ENCODE assay signal across 24 mouse cellular contexts in the genomic region with DNA sequence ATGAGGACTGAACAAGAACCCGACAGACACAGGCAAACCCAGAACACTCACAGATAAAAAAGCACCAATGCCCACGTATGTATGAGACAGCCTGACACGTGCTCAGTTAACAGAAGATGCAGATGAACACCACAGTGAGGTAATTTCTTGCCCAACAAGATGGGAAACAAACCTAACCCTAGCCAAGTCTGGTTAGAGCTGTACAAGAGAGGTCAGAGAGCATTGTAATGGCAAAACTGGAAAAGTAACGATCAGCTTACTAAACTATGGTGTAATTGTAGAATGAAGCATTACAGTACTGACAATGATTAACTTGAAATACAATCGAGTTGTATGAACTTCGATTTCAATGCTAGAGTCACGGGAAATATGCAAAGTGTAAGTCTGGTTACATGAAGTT. TPM values are rescaled to one million over a fixed set of nuclear protein-coding genes. Genes with fewer than 3 reads are reported as not detected.
A peak's percentile ranks its signal among the peaks of the same experiment; 100 is the strongest.
DNase-seq lines count a peak whose midpoint lies in the region; ATAC-seq and TF ChIP-seq lines count a peak whose summit lies in the region.
"Had no signal": no experiment of that assay in that cellular context is flagged by ENCODE, and none has a peak within 500 bp of the region (broad histone marks: within the 10 kb centered on the region; RNA-seq: fewer than 3 reads in every experiment).

No protein-coding gene starts in this region.

- TF ChIP-seq POLR2A in kidney, adult 2 months (IDR thresholded peaks at IDR 0.05; ENCODE audit: low read depth, low read length), result no peak

- H3K9ac ChIP-seq in kidney, embryonic 16.5 days (replicated peaks; ENCODE audit: low read length), result no peak overlapping the region
- H3K9ac ChIP-seq in kidney, embryonic 14.5 days (ENCODE audit: low read depth, low read length), result no peak overlapping the region
- H3K9ac ChIP-seq in liver, embryonic 16.5 days (ENCODE audit: low read depth, low read length), result no peak overlapping the region
- no peak overlapping the region for H3K9ac ChIP-seq in liver, embryonic 12.5 days
- H3K9ac ChIP-seq: embryonic facial prominence, embryonic 12.5 days; forebrain, embryonic 13.5 days had no signal

- peaks cover 9% of the 10 kb centered on the region; the same call in 1 of the 2 replicates for H3K4me1 ChIP-seq in kidney, adult 2 months (ENCODE audit: control insufficient read depth, insufficient read depth, low read length)
- no peaks in the 10 kb centered on the region for H3K4me1 ChIP-seq in kidney, embryonic 16.5 days (ENCODE audit: insufficient read depth, low read length)
- H3K4me1 ChIP-seq in kidney, embryonic 14.5 days (ENCODE audit: control insufficient read depth, insufficient read depth, low read length), result no peaks in the 10 kb centered on the region
- no peaks in the 10 kb centered on the region for H3K4me1 ChIP-seq in liver, embryonic 16.5 days (ENCODE audit: control insufficient read depth, low read depth, low read length)
- no peaks in the 10 kb centered on the region for H3K4me1 ChIP-seq in liver, embryonic 12.5 days
- H3K4me1 ChIP-seq: embryonic facial prominence, embryonic 10.5 days; embryonic facial prominence, embryonic 12.5 days had no signal

- 54% methylated on average over 7 of the region's 7 CpGs for WGBS in kidney, adult 2 months
- 76% methylated on average over 7 of the region's 7 CpGs for WGBS in kidney, embryonic 16.5 days
- 87% methylated on average over 7 of the region's 7 CpGs for WGBS in kidney, embryonic 14.5 days
- WGBS in liver, embryonic 16.5 days (ENCODE audit: insufficient replicate concordance), result 56% methylated on average over 7 of the region's 7 CpGs
- WGBS in liver, embryonic 12.5 days (ENCODE audit: insufficient replicate concordance), result 69% methylated on average over 7 of the region's 7 CpGs

- H3K4me2 ChIP-seq in kidney, embryonic 16.5 days (replicated peaks; ENCODE audit: low read depth, low read length), result no peak overlapping the region
- no peak overlapping the region for H3K4me2 ChIP-seq in kidney, embryonic 14.5 days (replicated peaks; ENCODE audit: low read depth, low read length)
- no peak overlapping the region for H3K4me2 ChIP-seq in liver, embryonic 16.5 days (ENCODE audit: low read depth, low read length)
- H3K4me2 ChIP-seq in liver, embryonic 12.5 days, result no peak overlapping the region
- H3K4me2 ChIP-seq: embryonic facial prominence, embryonic 12.5 days; forebrain, embryonic 13.5 days had no signal

- H3K9me3 ChIP-seq in kidney, embryonic 16.5 days (ENCODE audit: low read length), result no peaks in the 10 kb centered on the region
- H3K9me3 ChIP-seq in kidney, embryonic 14.5 days (ENCODE audit: control insufficient read depth, low read length), result no peaks in the 10 kb centered on the region
- H3K9me3 ChIP-seq in liver, embryonic 16.5 days (replicated peaks; ENCODE audit: control insufficient read depth, low read length), result no peaks in the 10 kb centered on the region
- no peaks in the 10 kb centered on the region for H3K9me3 ChIP-seq in liver, embryonic 12.5 days (replicated peaks)
- H3K9me3 ChIP-seq: embryonic facial prominence, embryonic 10.5 days; embryonic facial prominence, embryonic 12.5 days; forebrain, embryonic 13.5 days had no signal

- 0 out of 2 replicates have a peak, but pooled peaks have one; percentile 23 for ATAC-seq in kidney, embryonic 16.5 days (ENCODE audit: low FRiP score, low TSS enrichment)
- ATAC-seq in kidney, embryonic 14.5 days (ENCODE audit: low FRiP score, low TSS enrichment), result no peak
- 0 out of 2 replicates have a peak, but pooled peaks have one; percentile 11 for ATAC-seq in liver, embryonic 16.5 days (ENCODE audit: low read depth)
- no peak for ATAC-seq in liver, embryonic 12.5 days
- ATAC-seq: activated CD4-positive, CD25-positive, alpha-beta regulatory T cell, adult 4 months; CD4-positive, CD25-positive, alpha-beta regulatory T cell, adult 4 months; forebrain, embryonic 13.5 days; Patski had no signal

- intact Hi-C loops in heart, postnatal 10 days (cut with DNase I), result no loop called here

- H3K36me3 ChIP-seq in kidney, adult 2 months (ENCODE audit: control insufficient read depth, insufficient read depth, low read length), result no peaks in the 10 kb centered on the region
- no peaks in the 10 kb centered on the region for H3K36me3 ChIP-seq in kidney, embryonic 16.5 days (ENCODE audit: insufficient read depth, low read length)
- H3K36me3 ChIP-seq in kidney, embryonic 14.5 days (ENCODE audit: control insufficient read depth, insufficient read depth, low read length), result no peaks in the 10 kb centered on the region
- no peaks in the 10 kb centered on the region for H3K36me3 ChIP-seq in liver, embryonic 16.5 days (ENCODE audit: control insufficient read depth, insufficient read depth)
- H3K36me3 ChIP-seq in liver, embryonic 12.5 days, result no peaks in the 10 kb centered on the region
- H3K36me3 ChIP-seq: embryonic facial prominence, embryonic 10.5 days; embryonic facial prominence, embryonic 12.5 days; G1E had no signal

- H3K27me3 ChIP-seq in kidney, adult 2 months (replicated peaks; ENCODE audit: control insufficient read depth, insufficient read depth, low read length), result no peaks in the 10 kb centered on the region
- H3K27me3 ChIP-seq in kidney, embryonic 16.5 days (ENCODE audit: insufficient read depth, low read length), result no peaks in the 10 kb centered on the region
- no peaks in the 10 kb centered on the region for H3K27me3 ChIP-seq in kidney, embryonic 14.5 days (ENCODE audit: control insufficient read depth, insufficient read depth, low read length)
- no peaks in the 10 kb centered on the region for H3K27me3 ChIP-seq in liver, embryonic 16.5 days (ENCODE audit: control insufficient read depth, insufficient read depth, low read depth, low read length)
- no peaks in the 10 kb centered on the region for H3K27me3 ChIP-seq in liver, embryonic 12.5 days (replicated peaks)
- H3K27me3 ChIP-seq: CH12.LX; embryonic facial prominence, embryonic 12.5 days; forebrain, embryonic 13.5 days had no signal

- no peak overlapping the region for H3K27ac ChIP-seq in kidney, adult 2 months (ENCODE audit: insufficient read depth, low read depth, low read length)
- H3K27ac ChIP-seq in kidney, embryonic 16.5 days (ENCODE audit: low read length), result no peak overlapping the region
- no peak overlapping the region for H3K27ac ChIP-seq in kidney, embryonic 14.5 days (ENCODE audit: low read depth, low read length)
- no peak overlapping the region for H3K27ac ChIP-seq in liver, embryonic 16.5 days (ENCODE audit: low read length)
- no peak overlapping the region for H3K27ac ChIP-seq in liver, embryonic 12.5 days
- H3K27ac ChIP-seq: embryonic facial prominence, embryonic 10.5 days; embryonic facial prominence, embryonic 12.5 days; forebrain, embryonic 13.5 days had no signal

- no peak overlapping the region for H3K4me3 ChIP-seq in kidney, adult 2 months (ENCODE audit: insufficient read depth, low read depth, low read length)
- H3K4me3 ChIP-seq in kidney, embryonic 16.5 days (ENCODE audit: low read length), result no peak overlapping the region
- no peak overlapping the region for H3K4me3 ChIP-seq in kidney, embryonic 14.5 days (ENCODE audit: low read length)
- no peak overlapping the region for H3K4me3 ChIP-seq in liver, embryonic 16.5 days (ENCODE audit: low read depth, low read length)
- H3K4me3 ChIP-seq in liver, embryonic 12.5 days, result no peak overlapping the region
- H3K4me3 ChIP-seq: embryonic facial prominence, embryonic 10.5 days; embryonic facial prominence, embryonic 12.5 days; forebrain, embryonic 13.5 days had no signal

- peak; percentile 44 for DNase-seq in heart, adult 11 months
- DNase-seq in heart, postnatal 10 days, result no peak
- peak; percentile 66 for DNase-seq in kidney, adult 2 months
- no peak for DNase-seq in kidney, postnatal 14 days
- DNase-seq: adrenal gland, adult 8-10 months; adrenal gland, postnatal 14 days; adrenal gland, postnatal 36 days; B cell, adult 2 months; cerebellum, adult 11-12 months; cerebellum, adult 2 months; cerebellum, adult 9-10 months; cerebellum, postnatal 25 days had no signal

- no peak for TF ChIP-seq CTCF in kidney, adult 2 months (conservative IDR thresholded peaks at IDR 0.05; ENCODE audit: insufficient read depth, insufficient read length, low read depth, low read length)

RNA-seq across cellular contexts. Expression of a gene that starts 45.0 kb away (rescaled TPM):
- 1 to 10 TPM; 5.1 to 5.9 TPM for total RNA-seq in heart, postnatal 10 days (2021)
- 7.5 and 7.6 TPM in 2 replicates for polyA plus RNA-seq in kidney, adult 2 months (2012; rRNA removed)
- 2.0 and 2.8 TPM in 2 replicates for polyA plus RNA-seq in kidney, embryonic 16.5 days (2015; fragmentation: Nextera tagmentation; extraction: Ambion mirVana)
- 1.0 and 1.3 TPM in 2 replicates for polyA plus RNA-seq in kidney, embryonic 14.5 days (2014; fragmentation: Nextera tagmentation; extraction: Ambion mirVana)
- 0.33 and 0.37 TPM in 2 replicates for polyA plus RNA-seq in liver, embryonic 16.5 days (2015; fragmentation: Nextera tagmentation; extraction: Ambion mirVana)
- 0.57 and 0.60 TPM in 2 replicates for polyA plus RNA-seq in liver, embryonic 12.5 days (2016; fragmentation: Nextera tagmentation; extraction: Ambion mirVana)
- total RNA-seq: CH12.LX had no signal
- polyA plus RNA-seq: activated CD4-positive, CD25-positive, alpha-beta regulatory T cell, adult 4 months; CD4-positive, CD25-positive, alpha-beta regulatory T cell, adult 4 months; G1E; Patski had no signal

RNA-seq across cellular contexts. Expression of a gene that starts 58.1 kb away (rescaled TPM):
- 10 to 100 TPM; 16.3 to 22.1 TPM for total RNA-seq in heart, postnatal 10 days (2021)
- 14.6 and 18.8 TPM in 2 replicates for polyA plus RNA-seq in kidney, adult 2 months (2012; rRNA removed)
- 88.0 and 94.5 TPM in 2 replicates for polyA plus RNA-seq in kidney, embryonic 16.5 days (2015; fragmentation: Nextera tagmentation; extraction: Ambion mirVana)
- polyA plus RNA-seq in kidney, embryonic 14.5 days (2014; fragmentation: Nextera tagmentation; extraction: Ambion mirVana), result 83.5 and 102 TPM in 2 replicates
- 17.6 and 19.5 TPM in 2 replicates for polyA plus RNA-seq in liver, embryonic 16.5 days (2015; fragmentation: Nextera tagmentation; extraction: Ambion mirVana)
- polyA plus RNA-seq in liver, embryonic 12.5 days (2016; fragmentation: Nextera tagmentation; extraction: Ambion mirVana), result 45.0 and 46.5 TPM in 2 replicates

Comparison
In these comparisons a context has a peak if more than half of its experiments do, and no peak if none do; other contexts are left out.
1. DNase-seq: peak in heart, adult 11 months (single experiment) and kidney, adult 2 months (single experiment); none in heart, postnatal 10 days (0 of 2) and kidney, postnatal 14 days (single experiment).
2. ATAC-seq: peak in kidney, embryonic 16.5 days (single experiment) and liver, embryonic 16.5 days (single experiment); none in kidney, embryonic 14.5 days (single experiment) and liver, embryonic 12.5 days (single experiment).